Mouse (Mus musculus) kidney, postnatal 4 days (tissue): Measurements from ENCODE around the gene Ablim1.

Source experiments
- DNase-seq, 2 experiments: peaks; one replicate each; pipeline ENCODE4 v3.0.0; 2021; ENCODE audit warnings: mixed read lengths in 2 of 2

Ablim1 gene

DNA sequence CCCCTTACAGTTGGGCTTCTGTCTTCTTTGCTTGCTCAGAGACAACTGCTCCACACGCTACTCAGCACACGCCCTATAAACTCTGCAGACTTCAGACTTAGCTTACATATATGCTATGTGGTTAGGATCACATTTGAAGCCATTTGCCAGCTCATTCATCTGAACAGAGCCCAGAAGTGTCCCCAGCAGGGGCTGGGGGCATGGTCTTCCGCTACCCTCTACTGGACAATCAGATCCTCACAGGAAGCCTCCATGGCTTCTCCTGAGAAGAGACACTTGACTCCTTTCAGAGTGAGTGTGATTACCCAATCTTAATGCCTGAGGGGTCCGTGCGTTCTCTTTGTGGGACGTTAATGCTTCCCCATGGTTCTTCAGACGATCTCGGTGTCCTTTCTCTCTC lies 59.6 kb downstream of the Ablim1 start:
- DNase-seq: peak in 1 of 2 experiments; percentile 51

DNA sequence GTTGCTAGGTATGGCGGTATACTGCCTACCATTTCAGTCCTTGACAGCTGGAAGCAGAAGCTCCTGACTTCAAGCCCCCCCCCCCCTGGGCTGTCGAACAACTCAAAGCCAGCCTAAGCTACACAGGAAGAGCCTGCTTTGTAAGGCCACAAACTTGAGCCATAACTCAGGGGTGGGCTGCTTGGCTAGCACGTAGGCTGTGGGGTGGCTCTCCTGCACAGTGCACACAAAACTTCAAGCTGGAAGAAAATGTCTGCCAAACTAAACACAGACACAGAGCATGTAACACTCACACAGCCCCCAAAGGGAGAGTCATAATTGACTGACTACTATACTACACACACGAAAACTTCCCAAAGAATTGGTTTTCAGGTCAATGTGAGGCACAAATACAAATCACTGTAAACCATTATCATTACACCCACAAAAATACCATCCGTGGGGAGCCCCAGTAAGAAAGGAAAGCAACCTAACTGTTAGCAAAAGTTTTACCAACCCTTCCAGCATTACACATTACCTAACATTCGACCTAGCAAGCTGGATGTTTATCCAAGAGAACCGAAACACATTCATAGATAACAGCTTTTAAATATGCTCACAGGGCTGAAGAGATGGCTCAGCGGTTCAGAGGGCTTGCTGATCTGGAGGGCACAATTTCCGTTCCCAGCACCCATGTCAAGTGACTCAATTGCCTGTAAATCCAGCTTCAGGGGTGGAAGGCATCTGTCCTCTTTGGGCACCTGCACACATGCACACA lies 61.8 kb downstream of the Ablim1 start:
- no peak for DNase-seq

DNA sequence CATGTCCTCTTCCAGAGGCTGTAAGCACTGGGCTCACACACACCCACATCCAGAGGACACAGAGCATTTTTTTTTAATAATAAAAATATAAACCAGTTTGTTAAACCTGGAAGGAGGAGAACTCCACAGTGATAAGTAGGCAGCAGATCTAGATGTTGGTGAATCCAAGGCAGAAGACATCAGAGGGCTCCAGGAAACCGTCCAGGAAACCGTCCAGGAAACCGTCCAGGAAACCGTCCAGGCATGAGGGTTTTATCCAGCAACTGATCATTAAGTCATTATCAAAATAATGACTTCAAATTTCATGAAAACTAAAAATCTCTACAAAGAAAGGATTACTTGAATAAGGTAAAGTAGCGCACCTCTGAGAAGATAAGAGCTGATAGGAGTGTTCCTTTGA lies 65.9 kb downstream of the Ablim1 start:
- no peak for DNase-seq

DNA sequence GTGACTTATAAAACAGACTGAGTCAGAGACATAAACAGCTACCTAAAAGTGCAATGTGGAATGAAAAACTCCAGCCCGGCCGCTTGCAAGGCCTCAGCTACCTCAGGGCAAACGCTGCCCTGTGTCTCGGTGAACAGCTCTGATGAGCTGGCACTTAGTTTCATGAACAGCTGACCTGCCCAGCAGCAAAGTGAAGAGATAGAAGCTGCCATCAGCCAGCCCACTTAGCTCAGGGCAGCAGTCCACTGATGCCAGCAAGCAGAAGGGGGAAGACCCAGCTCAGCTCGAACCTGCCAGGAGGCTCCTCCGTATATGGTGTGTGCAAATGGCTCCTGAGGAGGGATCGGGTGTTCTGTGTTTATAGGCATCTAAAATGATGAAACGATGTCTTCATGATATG lies 67.5 kb downstream of the Ablim1 start:
- no peak for DNase-seq

DNA sequence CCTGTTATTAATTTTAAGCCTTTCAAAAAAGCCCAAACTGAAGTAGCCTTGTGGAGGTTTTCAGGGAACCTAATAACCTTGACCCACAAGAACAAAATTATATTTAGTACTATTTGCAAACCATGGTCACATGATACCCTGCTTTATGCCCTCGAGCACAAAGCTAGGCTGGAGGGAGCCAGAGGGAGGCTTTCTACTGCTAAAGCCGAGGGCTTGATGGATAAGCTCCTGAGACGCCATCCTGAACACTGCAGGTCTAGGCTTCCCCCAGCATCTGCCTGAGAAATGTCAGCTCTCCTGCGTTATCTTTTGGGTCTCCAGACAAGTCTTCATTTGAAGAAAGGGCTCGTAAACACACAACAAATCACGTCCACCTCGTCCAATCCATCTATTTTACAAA lies 70.4 kb downstream of the Ablim1 start:
- no peak for DNase-seq

DNA sequence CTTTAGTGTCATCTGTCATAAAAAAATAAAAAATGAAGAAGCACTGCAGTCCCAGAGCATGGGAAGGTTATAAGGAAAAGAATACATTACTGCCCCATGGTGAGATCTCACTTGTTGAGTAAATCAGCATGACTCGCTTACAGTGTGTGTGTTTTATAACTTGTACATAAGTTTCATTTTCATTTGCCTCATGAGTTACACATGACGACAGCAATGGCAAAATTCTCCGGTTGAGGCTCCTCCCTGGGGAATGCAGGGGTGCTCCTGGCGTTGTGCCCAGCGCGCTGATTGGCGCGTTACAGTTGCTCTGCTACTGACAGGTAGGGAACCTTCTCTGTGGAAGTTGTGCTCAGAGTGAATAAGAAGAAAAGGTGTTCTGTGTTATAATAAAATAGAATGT lies 71.1 kb downstream of the Ablim1 start:
- DNase-seq: peak; percentile 52 to 61

DNA sequence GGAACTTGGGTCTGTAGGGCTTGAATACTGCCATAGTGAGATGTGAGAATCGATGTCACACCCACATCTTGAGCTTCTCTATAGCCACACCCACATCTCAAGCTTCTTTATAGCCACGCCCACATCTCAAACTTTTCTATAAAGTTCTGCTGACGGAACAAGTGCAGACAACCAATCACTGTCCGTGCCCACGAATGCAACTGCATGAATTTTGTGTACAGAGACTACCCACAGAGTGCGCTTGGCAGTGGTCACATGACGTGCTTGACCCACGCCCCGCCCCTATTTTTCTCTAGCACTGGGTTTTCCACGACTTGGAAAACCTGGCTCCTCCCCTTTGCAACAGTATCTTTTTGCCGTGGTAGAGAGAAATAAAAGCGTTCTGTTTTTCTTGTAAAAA lies 71.5 kb downstream of the Ablim1 start:
- no peak for DNase-seq

DNA sequence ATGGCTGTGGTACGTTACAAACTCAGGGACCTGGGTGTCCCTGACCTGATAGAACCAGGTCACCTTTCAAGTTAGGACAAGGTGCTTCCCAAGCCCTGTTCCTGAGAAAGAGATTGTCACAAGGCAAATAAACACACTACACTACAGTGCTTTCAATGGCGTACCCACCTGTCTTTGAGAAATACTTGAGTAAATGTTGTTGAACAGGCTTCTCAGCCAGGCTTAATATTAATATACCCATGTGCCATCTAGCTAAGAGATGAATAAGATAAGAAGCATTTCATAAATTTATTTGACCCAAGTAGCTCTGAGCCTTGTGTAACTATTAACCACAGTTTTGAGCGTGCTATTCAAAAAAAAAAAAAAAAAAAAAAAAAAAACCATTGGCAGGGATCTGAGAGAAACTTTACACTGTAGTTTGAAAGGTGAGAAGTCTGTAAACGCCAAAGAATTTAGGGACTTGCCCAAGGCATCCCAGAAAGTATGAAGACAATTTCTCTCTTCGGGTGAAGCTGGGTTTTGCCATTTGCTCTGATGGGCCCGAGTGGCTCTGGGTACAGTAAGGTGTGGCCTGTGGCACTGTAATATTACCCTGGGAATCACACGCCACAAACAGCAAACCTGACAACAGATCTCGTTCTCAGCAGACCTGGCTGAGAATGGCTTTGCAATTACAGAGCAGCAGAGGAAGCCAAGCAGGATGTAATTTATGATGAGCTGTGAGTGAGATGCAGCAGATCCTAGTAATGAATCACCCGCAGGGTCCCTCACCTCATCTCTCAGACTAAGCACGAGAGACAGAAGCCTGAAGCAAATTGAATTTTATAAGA lies 73.1 kb downstream of the Ablim1 start:
- no peak for DNase-seq

DNA sequence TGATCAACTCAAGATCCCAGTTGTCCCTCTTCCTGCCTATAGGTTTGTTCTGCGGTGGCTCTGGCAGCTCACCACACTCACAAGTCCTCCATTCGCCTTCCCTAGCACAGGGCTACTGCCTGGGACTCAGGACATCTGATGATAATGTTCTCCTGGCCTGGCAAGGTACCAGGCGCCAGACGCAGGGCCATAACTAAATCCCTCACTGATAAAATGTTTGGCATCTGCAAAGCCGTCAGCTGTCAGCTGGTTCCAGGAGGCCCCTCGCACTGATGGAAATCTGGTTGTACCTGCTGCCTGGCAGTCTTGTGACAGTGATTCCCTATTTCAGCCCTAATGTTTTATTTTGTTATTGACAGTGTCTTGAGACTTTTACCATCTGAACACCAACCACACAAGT lies 74.5 kb downstream of the Ablim1 start:
- DNase-seq: no peak

DNA sequence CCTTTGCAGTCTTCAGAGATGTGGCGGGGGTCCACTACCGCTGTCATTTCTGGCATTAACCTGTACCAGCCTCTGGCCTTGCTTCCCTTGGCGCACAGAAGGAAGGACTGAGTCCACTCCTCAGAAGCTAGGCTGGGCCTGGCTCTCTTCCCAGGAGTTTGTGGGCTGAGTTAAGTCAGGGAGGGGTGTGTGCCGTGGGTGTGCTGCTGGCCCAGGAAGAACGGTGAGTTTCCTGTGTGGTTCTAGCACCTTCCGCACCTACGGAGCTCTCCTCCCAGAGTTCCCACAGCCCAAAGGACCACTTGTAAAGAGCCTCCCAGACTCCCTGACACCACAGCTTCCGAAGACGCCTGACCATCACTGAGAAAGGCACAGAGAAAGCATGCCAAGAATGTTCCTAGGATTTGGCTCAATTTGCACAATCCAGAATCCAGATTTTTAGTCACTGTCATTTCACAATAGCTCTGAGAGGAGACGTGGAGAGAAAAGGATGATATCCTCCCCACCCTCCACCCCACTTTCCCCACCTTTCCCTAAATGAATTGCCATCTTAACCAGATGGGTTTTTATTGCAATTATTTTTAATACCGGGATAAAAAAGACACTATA lies 75.4 kb downstream of the Ablim1 start:
- peak; percentile 59 to 67 for DNase-seq

DNA sequence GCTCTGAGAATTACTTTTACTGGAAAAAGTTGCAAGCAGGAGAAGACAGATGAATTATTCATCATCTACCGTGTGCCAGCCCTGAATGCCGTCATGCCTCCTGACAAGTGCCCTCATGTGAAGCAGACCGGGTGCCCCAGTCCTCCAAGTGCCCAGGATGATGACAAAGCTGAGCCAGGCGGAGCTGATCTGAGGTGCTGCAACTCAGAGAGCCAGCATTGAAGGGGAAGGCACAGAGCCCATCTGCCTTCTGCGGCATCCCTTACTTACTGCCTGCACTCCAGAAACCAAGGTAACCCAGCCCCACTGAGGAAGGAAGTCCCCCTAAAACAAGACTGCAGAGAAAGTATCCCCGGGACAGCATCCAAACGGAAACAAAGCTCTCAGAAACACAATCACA lies 76.3 kb downstream of the Ablim1 start:
- DNase-seq: peak; percentile 15 to 39

DNA sequence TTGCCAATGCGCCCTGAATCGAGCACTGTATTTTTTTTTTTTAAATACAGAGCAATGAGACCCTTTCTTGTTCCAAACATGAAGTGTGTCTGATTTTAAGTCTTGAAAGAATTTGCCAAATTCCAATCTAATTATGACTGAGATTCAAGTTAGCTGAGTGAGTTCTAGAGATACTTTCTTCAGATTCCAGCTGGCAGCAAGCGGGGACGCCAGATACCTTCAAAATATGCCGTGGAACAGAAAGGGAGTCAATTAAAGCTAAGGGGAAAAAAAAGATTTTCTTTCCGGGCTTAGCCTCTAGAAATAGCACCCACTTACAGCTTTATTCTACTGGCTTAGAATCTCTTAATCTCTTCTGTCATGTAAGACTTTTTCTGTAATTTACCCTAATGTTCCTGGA lies 77.2 kb downstream of the Ablim1 start:
- DNase-seq: no peak

DNA sequence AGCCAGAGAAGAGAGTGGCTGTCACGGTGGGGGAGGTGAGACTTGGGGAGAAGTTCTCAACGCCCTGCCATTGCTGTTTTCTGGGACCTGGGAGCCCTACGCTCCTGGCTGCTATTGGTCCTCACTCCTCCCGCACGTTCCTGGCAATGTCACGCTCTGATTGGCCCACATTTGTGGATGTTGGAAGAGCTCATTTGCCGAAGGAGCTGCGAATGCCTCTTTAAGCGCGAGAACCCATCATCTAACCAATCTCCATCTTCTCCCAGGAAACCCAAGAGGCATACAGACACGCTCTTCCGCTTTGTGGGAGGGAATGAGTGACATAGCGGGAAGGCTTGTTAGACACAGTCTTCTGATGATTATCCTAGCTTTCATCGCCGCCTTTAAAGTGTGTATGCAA lies 78.1 kb downstream of the Ablim1 start:
- DNase-seq: no peak

DNA sequence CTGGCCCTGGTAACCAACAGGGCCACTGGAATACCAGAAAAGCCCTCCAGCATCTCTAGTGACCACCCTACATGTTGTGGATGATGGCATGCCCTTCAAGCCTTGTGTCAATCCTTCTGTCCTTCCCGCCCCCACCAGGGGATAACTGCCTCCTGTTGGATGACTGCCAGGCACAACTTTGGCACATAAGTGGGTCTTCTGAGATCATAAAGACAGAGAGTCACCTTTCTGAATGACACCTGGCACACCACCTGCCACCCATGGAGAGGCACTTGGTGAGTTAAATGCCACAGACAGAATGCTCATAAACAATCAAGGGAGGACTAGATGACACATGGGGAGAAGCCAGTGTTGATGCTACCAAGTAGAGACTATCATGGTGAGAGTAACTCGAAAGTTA lies 78.8 kb downstream of the Ablim1 start:
- no peak for DNase-seq

DNA sequence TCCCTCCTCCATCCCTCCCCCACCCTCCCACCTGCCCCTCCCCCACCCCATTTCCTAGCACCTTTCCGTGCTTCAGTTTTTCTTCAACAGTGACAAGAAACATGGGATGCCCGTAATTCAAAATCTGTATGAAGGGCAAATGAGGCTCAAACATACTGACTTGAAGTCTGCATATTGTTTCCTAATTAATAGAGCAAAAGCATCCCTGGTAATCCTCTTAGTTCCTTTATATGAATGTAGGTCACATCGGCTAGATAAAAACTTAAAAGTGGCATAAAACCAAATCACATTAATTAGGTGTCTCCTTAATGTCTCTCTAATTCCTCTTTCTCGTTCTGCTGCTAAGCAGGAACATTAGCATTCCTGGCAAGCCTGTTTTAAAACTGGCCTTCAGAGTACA lies 83.7 kb downstream of the Ablim1 start:
- no peak for DNase-seq

DNA sequence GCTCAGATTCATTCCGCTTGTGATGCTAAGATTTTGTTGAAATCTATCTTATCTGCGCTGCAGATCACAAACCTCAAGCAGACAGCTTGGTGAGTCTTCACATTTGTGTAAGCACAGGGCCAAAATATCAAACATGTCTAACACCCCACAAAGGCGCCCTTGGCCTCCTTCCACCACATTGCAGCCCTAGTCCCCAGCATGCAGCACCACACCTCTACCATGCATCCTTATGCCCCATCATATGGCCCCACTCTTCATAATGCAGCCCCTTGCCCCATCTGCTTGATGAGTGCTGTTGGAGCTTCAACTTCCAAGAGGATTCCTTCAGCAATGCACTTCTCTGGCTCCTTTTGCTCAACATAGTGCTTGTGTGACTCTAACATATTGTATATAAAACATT lies 85.6 kb downstream of the Ablim1 start:
- no peak for DNase-seq

DNA sequence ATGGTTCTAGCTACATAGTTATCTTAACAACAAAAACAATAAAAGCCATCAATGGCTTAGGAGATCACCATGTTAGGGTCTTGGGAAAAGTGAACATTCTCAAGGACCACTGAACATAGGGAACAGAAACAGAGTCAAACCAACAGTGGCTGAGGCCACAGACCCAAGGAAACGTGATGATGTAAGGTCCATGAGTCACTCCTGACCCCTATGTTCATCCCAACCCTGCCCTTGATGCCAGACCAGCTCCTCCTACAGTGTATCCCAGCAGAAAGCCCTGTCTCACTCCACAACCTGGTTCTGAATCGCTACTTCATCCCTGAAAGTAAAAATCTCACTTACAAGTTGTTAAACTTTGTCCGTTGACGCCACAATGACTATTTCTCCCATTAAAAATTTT lies 86.1 kb downstream of the Ablim1 start:
- no peak for DNase-seq

DNA sequence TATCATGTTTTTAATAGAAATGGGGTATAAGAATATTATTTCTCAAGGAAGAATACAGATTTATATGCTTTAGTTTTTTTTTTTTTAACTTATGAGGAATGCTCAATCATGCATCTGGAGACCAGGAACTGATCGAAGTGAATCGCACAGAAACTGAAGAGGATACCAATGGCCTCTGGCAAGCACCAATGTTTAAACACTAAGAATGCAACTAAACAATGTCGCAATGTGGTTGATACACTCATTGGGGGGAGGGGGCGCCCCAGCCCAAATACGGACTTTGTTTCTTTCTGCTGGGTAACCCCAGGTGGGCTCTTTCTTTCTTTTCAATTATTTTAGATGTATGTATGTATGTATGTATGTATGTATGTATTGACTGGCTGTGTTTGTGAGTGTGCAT lies 90.3 kb downstream of the Ablim1 start:
- no peak for DNase-seq

DNA sequence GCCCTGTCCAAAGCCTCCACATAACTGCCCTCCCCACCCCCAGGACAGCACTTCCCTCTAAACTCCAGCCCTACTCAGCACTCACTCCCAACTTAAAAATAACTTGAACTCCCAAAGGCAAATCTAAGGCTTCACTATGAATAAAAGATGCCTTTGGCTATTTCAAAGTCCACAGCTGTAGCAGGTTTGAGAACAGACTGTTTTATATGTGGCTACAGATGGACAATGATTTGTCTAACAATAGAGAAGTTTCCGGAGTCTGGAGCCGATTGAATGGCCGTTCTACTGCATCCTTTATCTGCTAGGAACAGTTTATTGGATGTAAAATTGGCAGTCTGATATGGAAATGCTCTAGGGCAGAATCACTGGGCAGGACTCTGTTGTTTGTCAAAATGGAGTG lies 91.0 kb downstream of the Ablim1 start:
- DNase-seq: no peak

DNA sequence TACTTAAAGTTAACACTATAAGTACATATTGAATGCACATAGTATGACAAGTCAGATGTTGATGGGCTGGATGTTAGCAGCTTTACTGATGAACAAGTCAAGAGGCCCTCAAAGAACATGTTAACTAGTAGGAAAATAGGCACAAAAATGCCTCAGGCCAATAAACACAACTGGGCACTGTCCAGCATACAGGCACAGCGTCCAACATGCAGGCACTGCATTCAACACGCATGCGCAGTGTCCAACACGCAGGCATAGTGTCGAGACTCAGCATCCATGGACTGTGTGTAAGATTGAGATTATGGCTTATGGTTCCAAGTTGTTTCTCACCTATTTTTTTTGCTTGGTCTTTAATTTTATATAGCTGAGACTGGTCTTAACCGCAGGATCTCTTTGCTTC lies 92.1 kb downstream of the Ablim1 start:
- DNase-seq: no peak

DNA sequence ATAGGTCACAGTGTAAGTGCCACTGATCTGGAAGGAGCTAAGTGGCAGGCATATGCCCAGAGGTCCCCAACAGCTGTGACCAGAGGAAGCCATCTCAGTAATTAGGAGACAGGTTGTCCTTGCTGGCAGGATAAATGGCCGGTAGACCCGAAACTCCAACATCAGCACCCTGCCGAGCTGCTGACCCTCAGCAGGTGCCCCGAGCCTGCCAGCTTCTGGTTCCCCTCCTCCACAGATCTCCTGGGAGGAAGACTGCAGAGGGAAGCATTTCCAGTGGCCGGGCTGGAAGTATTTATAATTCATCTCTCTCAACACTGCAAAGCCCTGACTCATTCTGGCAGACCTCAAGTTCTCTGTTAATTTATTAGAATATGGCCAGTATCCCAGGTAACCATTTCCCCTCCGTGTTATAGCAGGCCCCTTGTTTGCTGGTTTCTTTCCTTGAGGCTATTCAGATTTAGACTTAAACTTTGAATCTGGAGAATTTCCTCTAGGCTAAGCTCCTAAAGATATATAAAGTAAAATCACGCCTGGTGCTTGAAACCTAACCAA lies 93.0 kb downstream of the Ablim1 start:
- DNase-seq: no peak

DNA sequence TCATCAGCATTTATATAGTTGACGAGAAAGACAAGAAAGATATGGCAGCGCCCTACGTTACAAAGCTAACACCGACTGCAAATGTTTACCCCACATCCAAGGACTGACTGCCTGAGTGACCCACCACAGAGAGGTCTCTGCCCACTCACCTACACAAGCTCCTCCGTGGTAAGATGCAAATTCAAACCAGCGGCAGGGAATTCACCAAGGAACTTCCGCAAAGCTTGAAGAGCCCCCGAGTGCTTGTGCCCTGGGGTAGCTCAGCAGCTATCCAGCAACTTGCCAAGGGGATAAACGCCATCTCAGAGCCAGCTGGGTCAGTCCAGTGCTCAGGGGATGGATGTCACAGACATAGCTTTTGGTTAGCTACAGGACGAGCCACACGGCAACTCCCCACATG lies 95.0 kb downstream of the Ablim1 start:
- DNase-seq: no peak

DNA sequence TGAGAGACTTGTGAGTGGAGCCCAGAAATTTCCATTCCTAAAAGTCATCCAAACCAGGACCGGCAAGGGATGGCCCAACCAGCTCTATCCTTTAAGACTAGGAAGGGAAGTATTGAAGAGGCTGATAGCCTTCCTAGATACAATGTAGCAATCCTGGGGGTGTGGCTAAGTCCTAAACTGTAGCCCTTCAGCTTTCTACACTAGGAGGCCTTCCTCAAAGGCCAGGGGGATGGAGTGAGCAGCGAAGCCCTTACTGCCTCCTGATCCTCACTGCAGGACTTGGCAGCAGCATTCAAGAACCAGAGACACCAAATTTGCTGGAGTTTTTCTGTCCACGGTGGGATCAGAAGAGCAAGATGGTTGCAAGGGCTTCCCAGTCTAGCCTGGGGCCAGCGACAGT lies 97.6 kb downstream of the Ablim1 start:
- no peak for DNase-seq

DNA sequence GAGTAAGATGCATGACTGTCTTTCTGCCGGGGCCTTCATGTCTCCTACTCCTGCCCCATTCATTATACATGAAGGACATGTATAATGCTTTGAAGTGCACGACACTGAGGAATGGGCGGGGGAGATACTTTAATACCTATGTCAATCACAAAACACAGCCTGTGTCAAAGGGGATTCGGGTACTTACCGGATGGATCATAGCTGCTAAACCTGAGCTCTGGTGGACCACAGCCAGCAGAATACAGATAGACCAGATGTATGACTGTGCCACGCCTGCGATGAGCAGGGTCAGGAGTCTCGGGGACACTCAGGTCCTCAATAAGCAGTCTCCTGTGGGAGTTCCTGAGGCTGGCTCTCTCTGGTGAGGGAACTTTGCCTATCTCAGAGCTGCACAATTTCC lies 99.2 kb downstream of the Ablim1 start:
- no peak for DNase-seq
